Mouse (Mus musculus) colon, adult 2 months (tissue): ENCODE results near the gene Olfr130. TPM values are rescaled to one million over a fixed set of nuclear protein-coding genes. Genes with fewer than 3 reads are reported as not detected.

Source experiments
- polyA plus RNA-seq: library from polyadenylated mRNA; depleted of rRNA; stranded (reverse); fragments of >200 nt; gene quantifications from 2 replicates; pipeline ENCODE4 v1.2.3, GENCODE M21; 2012; rRNA removed

Gene Olfr130
- polyA plus RNA-seq, result not detected in 2 replicates

DNA sequence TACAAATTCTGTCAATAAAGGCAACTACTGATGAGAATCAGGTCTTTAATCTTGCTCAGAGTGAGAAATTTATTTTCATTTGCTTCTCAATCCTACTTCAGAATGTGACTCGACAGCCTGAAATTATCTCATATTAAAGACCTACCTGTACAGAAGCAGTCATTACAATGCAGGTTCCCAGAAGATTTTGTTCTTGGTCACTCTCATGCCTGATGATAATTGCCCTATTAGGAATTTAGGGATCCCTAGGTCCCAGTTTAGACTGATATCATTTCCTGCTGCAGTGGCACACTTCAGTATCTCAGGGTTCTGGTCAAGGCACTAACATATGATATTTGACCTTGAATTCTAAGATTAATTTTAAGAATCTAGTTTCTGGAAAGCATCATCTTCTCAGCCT lies at the start of gene Olfr130:
TSS of gene Olfr130 (plus strand) at position 301 of the 400 bp plus-strand sequence.

DNA sequence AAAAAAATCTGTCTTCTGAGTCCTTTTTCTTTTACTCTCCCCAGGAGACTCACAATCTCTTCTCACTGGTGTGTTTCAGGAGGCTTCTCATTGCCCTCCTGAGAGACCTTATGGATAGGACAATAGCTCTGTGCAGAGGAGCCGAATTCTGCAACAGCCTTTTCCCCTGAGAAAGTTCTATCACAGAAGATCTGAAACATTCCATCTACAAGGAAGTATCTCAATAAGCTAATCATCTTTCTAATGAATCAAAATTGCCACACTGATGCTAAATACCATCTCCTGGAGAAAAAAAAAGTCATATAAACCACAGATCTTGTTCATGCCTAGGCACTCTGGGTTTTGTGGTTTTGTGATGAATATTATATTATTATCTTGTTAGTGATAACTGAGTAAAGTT lies 3.7 kb upstream of the Olfr130 start, which contains the start of gene Olfr129:
TSS of gene Olfr129 (minus strand) at position 101 of the 400 bp plus-strand sequence.

DNA sequence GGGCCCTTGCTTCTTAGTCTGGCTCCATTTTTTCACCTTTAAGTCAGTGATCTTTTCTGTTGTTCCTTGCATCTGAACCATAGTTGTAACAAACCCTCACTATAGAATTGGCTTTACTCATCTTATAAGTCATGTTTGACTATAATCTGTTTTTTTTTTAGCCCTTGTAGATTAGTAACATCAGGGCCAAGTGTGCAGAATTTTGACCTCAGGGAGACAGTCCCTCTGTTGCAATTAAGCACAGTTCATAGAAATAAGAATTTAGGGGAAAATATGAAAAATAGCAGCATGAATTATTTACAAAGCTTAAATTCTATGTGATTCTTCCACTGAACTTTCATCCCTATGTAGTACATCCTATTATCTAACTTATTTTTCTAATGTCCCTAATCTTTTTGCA lies 24.9 kb downstream of the Olfr130 start, which contains the start of gene Olfr131:
TSS of gene Olfr131 (minus strand) at position 101 of the 400 bp plus-strand sequence.

Other genes with a start within 250 kb of the Olfr130 start
- not detected in 2 replicates for gene Olfr125, start 231.0 kb upstream of the Olfr130 start, polyA plus RNA-seq
- not detected in 2 replicates for gene Olfr126, start 216.4 kb upstream of the Olfr130 start, polyA plus RNA-seq
- not detected in 2 replicates for gene Olfr127, start 163.5 kb upstream of the Olfr130 start, polyA plus RNA-seq
- not detected in 2 replicates for gene Olfr128, start 143.4 kb upstream of the Olfr130 start, polyA plus RNA-seq
- not detected in 2 replicates for gene Olfr761, start 110.8 kb upstream of the Olfr130 start, polyA plus RNA-seq
- not detected in 2 replicates for gene Olfr129, start 3.8 kb upstream of the Olfr130 start, polyA plus RNA-seq
- not detected in 2 replicates for gene Olfr131, start 24.8 kb downstream of the Olfr130 start, polyA plus RNA-seq
- gene Olfr132, start 70.6 kb downstream of the Olfr130 start, polyA plus RNA-seq, result not detected in 2 replicates
- gene Olfr133, start 81.4 kb downstream of the Olfr130 start, polyA plus RNA-seq, result not detected in 2 replicates
- not detected in 2 replicates for gene Olfr134, start 107.5 kb downstream of the Olfr130 start, polyA plus RNA-seq
- not detected in 2 replicates for gene Olfr135, start 140.4 kb downstream of the Olfr130 start, polyA plus RNA-seq
- gene Olfr138, start 197.1 kb downstream of the Olfr130 start, polyA plus RNA-seq, result not detected in 2 replicates
- gene Olfr137, start 243.6 kb downstream of the Olfr130 start, polyA plus RNA-seq, result not detected in 2 replicates